Mouse (Mus musculus) intestine, postnatal 0 days (tissue): Measurements from ENCODE around the gene Rab3d. TPM values are rescaled to one million over a fixed set of nuclear protein-coding genes. Genes with fewer than 3 reads are reported as not detected.

Source experiments
- ATAC-seq: fragments of 200-750 bp; cut with Nextera tagmentation; 2 replicates; pipeline ENCODE4 v1.8.0; 2017; ENCODE audit warnings: mild to moderate bottlenecking, moderate TSS enrichment, moderate library complexity
- H3K27ac ChIP-seq: fragments of 300-500 bp; sonication (generic); 2 replicates; pipeline ENCODE4 v1.5.1; 2014; ENCODE audit warnings: mild to moderate bottlenecking, low read depth, low read length, moderate library complexity
- H3K27me3 ChIP-seq: fragments of 300-500 bp; sonication (generic); replicated peaks from 2 replicates; pipeline ENCODE4 v1.6.1; 2014; ENCODE audit warnings: low read length, mixed read lengths; ENCODE audit not compliant: control insufficient read depth, insufficient read depth
- H3K36me3 ChIP-seq: fragments of 300-500 bp; sonication (generic); 2 replicates; pipeline ENCODE4 v1.6.1; 2014; ENCODE audit warnings: mild to moderate bottlenecking, moderate library complexity; ENCODE audit not compliant: control insufficient read depth, insufficient read depth
- H3K4me1 ChIP-seq: fragments of 300-500 bp; sonication (generic); replicated peaks from 2 replicates; pipeline ENCODE4 v1.6.1; 2014; ENCODE audit warnings: antibody characterized with exemption, low read length, mixed read lengths; ENCODE audit not compliant: control insufficient read depth, insufficient read depth
- H3K4me2 ChIP-seq: fragments of 300-500 bp; sonication (generic); replicated peaks from 2 replicates; pipeline ENCODE4 v1.6.1; 2014; ENCODE audit warnings: low read depth, mild to moderate bottlenecking, moderate library complexity
- H3K4me3 ChIP-seq: fragments of 300-500 bp; sonication (generic); 2 replicates; pipeline ENCODE4 v1.5.1; 2014; ENCODE audit warnings: low read depth, low read length
- H3K9ac ChIP-seq: fragments of 300-500 bp; sonication (generic); 2 replicates; pipeline ENCODE4 v1.6.1; 2014; ENCODE audit warnings: mild to moderate bottlenecking, low read depth, low read length
- H3K9me3 ChIP-seq: fragments of 300-500 bp; sonication (generic); 2 replicates; pipeline ENCODE4 v1.6.1; 2016; ENCODE audit warnings: mixed run types; ENCODE audit not compliant: control insufficient read depth
- CTCF ChIP-seq: sonication (generic); IDR thresholded peaks from 2 replicates; pipeline ENCODE4 v1.5.1; 2016; ENCODE audit warnings: low read depth, mild to moderate bottlenecking, control low read depth, antibody characterized with exemption, moderate library complexity
- WGBS: fragments of 180-500 bp; shearing (Covaris S2); extraction: QIAGEN DNeasy Blood & Tissue Kit; methylation state at CpG from one replicate; pipeline ENCODE4 v1.1.7; 2014; 5-methylcytosine and 5-hydroxymethylcytosine counted together
- polyA plus RNA-seq: library from polyadenylated mRNA; unstranded; fragments of >200 nt; fragmentation: Nextera tagmentation; extraction: Ambion mirVana; gene quantifications from 2 replicates; pipeline ENCODE4 v1.2.1, GENCODE M21; 2015

The Rab3d gene
- polyA plus RNA-seq, 1 experiment from 2014 or later = 19.9 TPM

DNA sequence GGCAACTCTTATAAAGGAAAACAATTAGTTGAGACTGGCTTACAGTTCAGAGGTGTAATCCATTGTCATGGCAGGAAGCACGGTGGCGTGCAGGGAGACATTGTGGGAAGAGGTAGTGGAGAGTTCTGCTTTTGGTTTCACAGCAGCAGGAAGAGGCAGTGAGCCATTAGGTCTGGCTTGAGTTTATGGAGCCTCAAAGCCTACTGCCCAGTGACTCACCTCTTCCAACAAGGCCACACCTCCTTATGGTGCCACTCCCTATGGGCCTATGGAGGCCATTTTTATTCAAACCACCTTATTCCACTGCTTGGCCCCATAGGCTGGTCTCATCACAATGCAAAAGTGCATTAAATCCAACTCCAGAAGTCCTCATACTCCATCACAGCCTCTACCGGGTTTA is 58.4 kb downstream of the Rab3d start:
- no peak for TF ChIP-seq CTCF
- H3K9ac ChIP-seq = no peak overlapping the region

DNA sequence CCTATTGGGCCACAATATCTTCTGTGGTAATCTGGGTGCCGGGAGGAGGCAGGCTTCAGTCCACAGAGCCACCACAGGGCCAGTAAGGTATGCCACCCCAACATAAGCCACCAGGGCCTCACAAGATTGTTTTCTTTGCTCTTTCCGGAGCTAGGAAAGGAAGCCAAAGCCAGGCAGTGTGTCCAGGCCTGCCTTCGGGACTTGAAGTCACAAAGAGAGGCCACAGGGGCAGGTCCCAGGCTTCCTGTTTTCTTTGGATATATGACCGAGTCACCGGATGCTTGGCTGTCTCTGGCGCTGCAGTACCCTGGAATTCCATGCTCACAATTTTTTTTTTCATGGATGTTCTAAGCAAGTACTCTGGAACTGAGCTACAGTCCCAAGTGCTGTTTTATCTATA is 59.9 kb downstream of the Rab3d start:
- 0 out of 2 replicates have a peak overlapping the region, but pooled peaks have one; percentile 41 for H3K27ac ChIP-seq

More for the DNA sequence above, 58.4 kb downstream of the Rab3d start:
- peak; percentile 79 for ATAC-seq
- Histone ChIP-seq H3K4me3 (no peak overlapping the region), H3K36me3 (no peaks in the 10 kb centered on the region), H3K4me1 (0 out of 2 replicates have a peak, but pooled peaks cover 4% of the 10 kb centered on the region), H3K4me2 (no peak overlapping the region), H3K27me3 (no peaks in the 10 kb centered on the region), H3K27ac (peak overlapping the region; percentile 61), H3K9me3 (no peaks in the 10 kb centered on the region)
- 51% methylated on average over 3 of the region's 3 CpGs for WGBS

DNA sequence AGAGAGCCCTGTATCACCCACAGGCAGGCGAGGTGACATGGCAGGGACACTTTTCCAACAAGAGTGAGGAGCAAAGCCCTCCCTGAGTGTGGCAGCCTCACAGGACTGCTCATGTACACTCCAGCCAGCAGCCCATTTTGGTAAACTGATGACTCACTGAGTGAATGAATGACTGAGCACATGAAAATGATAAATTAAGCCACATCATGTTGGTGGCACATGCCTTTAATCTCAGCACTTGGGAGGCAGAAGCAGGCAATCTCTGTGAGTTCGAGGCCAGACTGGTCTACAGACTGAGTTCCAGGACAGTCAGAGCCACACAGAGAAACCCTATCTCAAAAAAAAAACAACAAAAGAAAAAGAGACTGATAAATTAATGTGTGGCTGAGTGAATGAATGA is 60.5 kb downstream of the Rab3d start:
- no peak for TF ChIP-seq CTCF
- Histone ChIP-seq H3K4me2 (no peak overlapping the region), H3K27ac (no peak overlapping the region), H3K4me1 (0 out of 2 replicates have a peak, but pooled peaks cover 7% of the 10 kb centered on the region), H3K9ac (no peak overlapping the region), H3K27me3 (no peaks in the 10 kb centered on the region), H3K36me3 (no peaks in the 10 kb centered on the region), H3K9me3 (no peaks in the 10 kb centered on the region), H3K4me3 (no peak overlapping the region)
- 85% methylated on average over 2 of the region's 2 CpGs for WGBS
- ATAC-seq = no peak

More for the DNA sequence above, 59.9 kb downstream of the Rab3d start:
- WGBS = 57% methylated on average over 6 of the region's 6 CpGs
- no peak overlapping the region for H3K9ac ChIP-seq
- H3K36me3 ChIP-seq = no peaks in the 10 kb centered on the region
- H3K9me3 ChIP-seq = no peaks in the 10 kb centered on the region
- no peak overlapping the region for H3K4me3 ChIP-seq
- no peaks in the 10 kb centered on the region for H3K27me3 ChIP-seq
- ATAC-seq = no peak
- no peak overlapping the region for H3K4me2 ChIP-seq
- 0 out of 2 replicates have a peak, but pooled peaks cover 7% of the 10 kb centered on the region for H3K4me1 ChIP-seq
- TF ChIP-seq CTCF = peak; percentile 25; the same call in 1 of the 2 replicates

Other genes with a start within 250 kb of the Rab3d start
- 22.8 and 26.6 TPM in 2 replicates for gene Ldlr, start 194.7 kb downstream of the Rab3d start, polyA plus RNA-seq
- gene Spc24, start 157.9 kb downstream of the Rab3d start, polyA plus RNA-seq = 23.5 and 32.4 TPM in 2 replicates
- 6.4 TPM in 2 replicates for gene Kank2, start 119.4 kb downstream of the Rab3d start, polyA plus RNA-seq
- gene Angptl8, start 82.7 kb downstream of the Rab3d start, polyA plus RNA-seq = 15.9 and 21.1 TPM in 2 replicates
- 15.5 and 18.4 TPM in 2 replicates for gene Dock6, start 65.6 kb downstream of the Rab3d start, polyA plus RNA-seq
- 0.63 and 0.99 TPM in 2 replicates for gene Ccdc159, start 9.3 kb upstream of the Rab3d start, polyA plus RNA-seq
- gene Tmem205, start 9.4 kb upstream of the Rab3d start, polyA plus RNA-seq = 83.1 and 88.2 TPM in 2 replicates
- 2.9 and 3.2 TPM in 2 replicates for gene Plppr2, start 18.8 kb upstream of the Rab3d start, polyA plus RNA-seq
- 4.6 and 4.8 TPM in 2 replicates for gene Swsap1, start 37.6 kb upstream of the Rab3d start, polyA plus RNA-seq
- gene Epor, start 45.3 kb upstream of the Rab3d start, polyA plus RNA-seq = 3.2 and 3.8 TPM in 2 replicates
- 2.1 and 2.5 TPM in 2 replicates for gene Rgl3, start 71.3 kb upstream of the Rab3d start, polyA plus RNA-seq
- gene Ccdc151, start 84.4 kb upstream of the Rab3d start, polyA plus RNA-seq = 0.22 and 0.35 TPM in 2 replicates
- gene Prkcsh, start 84.6 kb upstream of the Rab3d start, polyA plus RNA-seq = 98.6 and 104 TPM in 2 replicates
- gene Elavl3, start 133.8 kb upstream of the Rab3d start, polyA plus RNA-seq = 0.78 and 0.99 TPM in 2 replicates
- gene Gm49318, start 153.1 kb upstream of the Rab3d start, polyA plus RNA-seq = not detected in 2 replicates
- gene Zfp653, start 153.2 kb upstream of the Rab3d start, polyA plus RNA-seq = 4.2 and 4.5 TPM in 2 replicates
- 23.8 and 25.3 TPM in 2 replicates for gene Ecsit, start 167.2 kb upstream of the Rab3d start, polyA plus RNA-seq
- 419 and 432 TPM in 2 replicates for gene Cnn1, start 181.0 kb upstream of the Rab3d start, polyA plus RNA-seq
- gene Elof1, start 199.0 kb upstream of the Rab3d start, polyA plus RNA-seq = 93.7 and 99.4 TPM in 2 replicates
- 175 and 178 TPM in 2 replicates for gene Acp5, start 217.5 kb upstream of the Rab3d start, polyA plus RNA-seq
- 121 and 123 TPM in 2 replicates for gene Pigyl, start 238.7 kb upstream of the Rab3d start, polyA plus RNA-seq